In genomic region chr10:59911561-59912198, GRCm38 (mm10) we compare ENCODE assay signal across 9 mouse cellular contexts. TPM values are rescaled to one million over a fixed set of nuclear protein-coding genes. Genes with fewer than 3 reads are reported as not detected.
DNase-seq lines count a peak whose midpoint lies in the region; ATAC-seq and TF ChIP-seq lines count a peak whose summit lies in the region.
"Had no signal": no experiment of that assay in that cellular context is flagged by ENCODE, and none has a peak within 500 bp of the region (broad histone marks: within the 10 kb centered on the region; RNA-seq: fewer than 3 reads in every experiment).

No protein-coding gene starts in this region.

- 0 out of 2 replicates have a peak overlapping the region, but pooled peaks have one; percentile 9 for H3K4me3 ChIP-seq in intestine, embryonic 16.5 days (ENCODE audit: low read length)
- no peak overlapping the region for H3K4me3 ChIP-seq in liver, postnatal 0 days (ENCODE audit: low read depth, low read length)
- H3K4me3 ChIP-seq in stomach, embryonic 15.5 days (replicated peaks) = no peak overlapping the region

- ATAC-seq in intestine, embryonic 16.5 days = peak; percentile 42
- no peak for ATAC-seq in liver, postnatal 0 days
- no peak for ATAC-seq in stomach, embryonic 15.5 days (ENCODE audit: insufficient read depth, low FRiP score, low read depth)
- ATAC-seq: Patski had no signal

- H3K4me1 ChIP-seq in intestine, embryonic 16.5 days (ENCODE audit: control insufficient read depth, insufficient read depth, low read length) = peaks cover 55% of the 10 kb centered on the region
- H3K4me1 ChIP-seq in liver, postnatal 0 days (ENCODE audit: insufficient read depth) = peaks cover 63% of the 10 kb centered on the region
- H3K4me1 ChIP-seq in stomach, embryonic 15.5 days = peaks cover 60% of the 10 kb centered on the region

- H3K9me3 ChIP-seq in intestine, embryonic 16.5 days (ENCODE audit: control insufficient read depth, low read length) = no peaks in the 10 kb centered on the region
- no peaks in the 10 kb centered on the region for H3K9me3 ChIP-seq in liver, postnatal 0 days (ENCODE audit: low read length)
- no peaks in the 10 kb centered on the region for H3K9me3 ChIP-seq in stomach, embryonic 15.5 days

- WGBS in intestine, embryonic 16.5 days = 7% methylated on average over 25 of the region's 25 CpGs
- 18% methylated on average over 25 of the region's 25 CpGs for WGBS in liver, postnatal 0 days (ENCODE audit: insufficient replicate concordance)
- WGBS in stomach, embryonic 15.5 days = 8% methylated on average over 25 of the region's 25 CpGs

- peak overlapping the region; percentile 66 for H3K27ac ChIP-seq in intestine, embryonic 16.5 days (ENCODE audit: low read length)
- H3K27ac ChIP-seq in liver, postnatal 0 days (ENCODE audit: low read depth) = no peak overlapping the region
- H3K27ac ChIP-seq in stomach, embryonic 15.5 days = peak overlapping the region; percentile 21; the same call in 1 of the 2 replicates

- H3K27me3 ChIP-seq in intestine, embryonic 16.5 days (replicated peaks; ENCODE audit: control insufficient read depth, insufficient read depth, low read length) = no peaks in the 10 kb centered on the region
- no peaks in the 10 kb centered on the region for H3K27me3 ChIP-seq in liver, postnatal 0 days (ENCODE audit: insufficient read depth, low read length)
- no peaks in the 10 kb centered on the region for H3K27me3 ChIP-seq in stomach, embryonic 15.5 days (replicated peaks)
- H3K27me3 ChIP-seq: Patski had no signal

- peak overlapping the region; percentile 45 for H3K4me2 ChIP-seq in intestine, embryonic 16.5 days (ENCODE audit: low read depth, low read length)
- peak overlapping the region; percentile 24 for H3K4me2 ChIP-seq in liver, postnatal 0 days (ENCODE audit: low read depth, low read length)
- peak overlapping the region; percentile 39 for H3K4me2 ChIP-seq in stomach, embryonic 15.5 days

- no peaks in the 10 kb centered on the region for H3K36me3 ChIP-seq in intestine, embryonic 16.5 days (ENCODE audit: control insufficient read depth, insufficient read depth, low read length)
- H3K36me3 ChIP-seq in liver, postnatal 0 days (replicated peaks; ENCODE audit: insufficient read depth, low read length) = no peaks in the 10 kb centered on the region
- H3K36me3 ChIP-seq in stomach, embryonic 15.5 days = no peaks in the 10 kb centered on the region

- TF ChIP-seq CTCF in liver, postnatal 0 days (IDR thresholded peaks at IDR 0.05; ENCODE audit: low read depth) = no peak

- H3K9ac ChIP-seq in intestine, embryonic 16.5 days (ENCODE audit: low read depth, low read length) = peak overlapping the region; percentile 65
- H3K9ac ChIP-seq in liver, postnatal 0 days (replicated peaks) = peak overlapping the region; percentile 2
- H3K9ac ChIP-seq in stomach, embryonic 15.5 days = no peak overlapping the region

- DNase-seq in ovary, postnatal 36 days (ENCODE audit: low spot score) = peak; percentile 52
- no peak for DNase-seq in ovary, adult 18-20 months (ENCODE audit: low spot score)
- peak; percentile 69 for DNase-seq in forelimb bud, embryonic 11.5 days (ENCODE audit: low read depth, low spot score)
- DNase-seq in liver, postnatal 0 days = no peak
- no peak for DNase-seq in right cerebral cortex, adult 2 months (ENCODE audit: low spot score in 2 of 2)
- no peak for DNase-seq in cerebellum, adult 11 months

- TF ChIP-seq EP300 in liver, postnatal 0 days (IDR thresholded peaks at IDR 0.05; ENCODE audit: low read depth) = no peak

RNA-seq across cellular contexts. Expression of gene Dnajb12, which starts 32.3 kb away (rescaled TPM):
- 26.6 and 27.6 TPM in 2 replicates for polyA plus RNA-seq in intestine, embryonic 16.5 days (2015; fragmentation: Nextera tagmentation; extraction: Ambion mirVana)
- polyA plus RNA-seq in liver, postnatal 0 days (2015; fragmentation: Nextera tagmentation; extraction: Ambion mirVana) = 15.5 and 17.0 TPM in 2 replicates
- polyA plus RNA-seq in stomach, embryonic 15.5 days (2015; fragmentation: Nextera tagmentation; extraction: Ambion mirVana) = 20.6 and 22.0 TPM in 2 replicates

RNA-seq across cellular contexts. Expression of gene Ddit4, which starts 40.0 kb away (rescaled TPM):
- polyA plus RNA-seq in intestine, embryonic 16.5 days (2015; fragmentation: Nextera tagmentation; extraction: Ambion mirVana) = 28.6 and 33.1 TPM in 2 replicates
- 3.6 and 5.2 TPM in 2 replicates for polyA plus RNA-seq in liver, postnatal 0 days (2015; fragmentation: Nextera tagmentation; extraction: Ambion mirVana)
- 45.6 and 45.8 TPM in 2 replicates for polyA plus RNA-seq in stomach, embryonic 15.5 days (2015; fragmentation: Nextera tagmentation; extraction: Ambion mirVana)

Comparison
In these comparisons a context has a peak if more than half of its experiments do, and no peak if none do; other contexts are left out.
1. DNase-seq: peak in ovary, postnatal 36 days (single experiment) and forelimb bud, embryonic 11.5 days (single experiment); none in ovary, adult 18-20 months (single experiment), liver, postnatal 0 days (single experiment), right cerebral cortex, adult 2 months (0 of 2) and cerebellum, adult 11 months (single experiment).
2. Peak in every context shown above with its lines, with median percentiles within 50 percentile points of each other: H3K4me2 ChIP-seq.